Mouse (Mus musculus): ENCODE measurements around the gene Bola1. TPM values are rescaled to one million over a fixed set of nuclear protein-coding genes. Genes with fewer than 3 reads are reported as not detected.
A peak's percentile ranks its signal among the peaks of the same experiment; 100 is the strongest.
"Not testable (repeated sequence)": the region's sequence is repeated elsewhere in the genome, so short reads cannot be mapped to it uniquely, and the experiment has no call there.

The Bola1 gene
- 54.4 and 59.8 TPM in 2 replicates for polyA plus RNA-seq (2016; fragmentation: Nextera tagmentation; extraction: Ambion mirVana)

- H3K4me1 ChIP-seq = peaks cover 23% of the 10 kb centered on the region
- ATAC-seq (ENCODE audit: low FRiP score) = peak; percentile 93
These were observed at the start of gene Bola1, which contains the start of gene Hist2h2ab for GRCm38 (mm10) chr3:96219661-96220130. TSS of gene Bola1 (minus strand) at chr3:96219709. TSS of gene Hist2h2ab (plus strand) at chr3:96219865.

DNA sequence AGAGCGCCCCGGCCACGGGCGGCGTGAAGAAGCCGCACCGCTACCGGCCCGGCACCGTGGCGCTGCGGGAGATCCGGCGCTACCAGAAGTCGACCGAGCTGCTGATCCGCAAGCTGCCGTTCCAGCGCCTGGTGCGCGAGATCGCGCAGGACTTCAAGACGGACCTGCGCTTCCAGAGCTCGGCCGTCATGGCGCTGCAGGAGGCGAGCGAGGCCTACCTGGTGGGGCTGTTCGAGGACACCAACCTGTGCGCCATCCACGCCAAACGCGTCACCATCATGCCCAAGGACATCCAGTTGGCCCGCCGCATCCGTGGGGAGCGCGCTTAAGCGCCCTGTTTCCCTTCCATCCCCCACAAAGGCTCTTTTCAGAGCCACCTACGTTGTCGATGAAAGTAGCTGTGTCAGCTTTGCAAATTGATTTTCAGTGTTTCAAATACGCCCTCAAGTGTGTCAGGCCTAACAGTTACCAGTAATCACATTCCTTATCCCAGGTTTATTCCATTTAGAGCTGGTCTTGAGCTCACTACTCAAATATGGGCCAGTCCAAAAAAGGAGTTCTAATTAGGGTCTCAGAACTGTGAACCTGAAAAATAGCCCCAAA lies 49.4 kb upstream of the Bola1 start:
- 0% methylated on average over 16 of the region's 44 CpGs for WGBS

More at GRCm38 (mm10) chr3:96219661-96220130, at the start of gene Bola1, which contains the start of gene Hist2h2ab:
- Histone ChIP-seq H3K9me3 (replicated peaks) (no peaks in the 10 kb centered on the region), H3K27ac (peak within 1 kb of the TSS; percentile 98), H3K9ac (peak within 1 kb of the TSS; percentile 79), H3K4me3 (peak within 1 kb of the TSS; percentile 61), H3K4me2 (replicated peaks) (peak within 1 kb of the TSS; percentile 87), H3K27me3 (no peaks in the 10 kb centered on the region), H3K36me3 (no peaks in the 10 kb centered on the region)
- WGBS = under 1% methylated on average over 37 of the region's 37 CpGs

DNA sequence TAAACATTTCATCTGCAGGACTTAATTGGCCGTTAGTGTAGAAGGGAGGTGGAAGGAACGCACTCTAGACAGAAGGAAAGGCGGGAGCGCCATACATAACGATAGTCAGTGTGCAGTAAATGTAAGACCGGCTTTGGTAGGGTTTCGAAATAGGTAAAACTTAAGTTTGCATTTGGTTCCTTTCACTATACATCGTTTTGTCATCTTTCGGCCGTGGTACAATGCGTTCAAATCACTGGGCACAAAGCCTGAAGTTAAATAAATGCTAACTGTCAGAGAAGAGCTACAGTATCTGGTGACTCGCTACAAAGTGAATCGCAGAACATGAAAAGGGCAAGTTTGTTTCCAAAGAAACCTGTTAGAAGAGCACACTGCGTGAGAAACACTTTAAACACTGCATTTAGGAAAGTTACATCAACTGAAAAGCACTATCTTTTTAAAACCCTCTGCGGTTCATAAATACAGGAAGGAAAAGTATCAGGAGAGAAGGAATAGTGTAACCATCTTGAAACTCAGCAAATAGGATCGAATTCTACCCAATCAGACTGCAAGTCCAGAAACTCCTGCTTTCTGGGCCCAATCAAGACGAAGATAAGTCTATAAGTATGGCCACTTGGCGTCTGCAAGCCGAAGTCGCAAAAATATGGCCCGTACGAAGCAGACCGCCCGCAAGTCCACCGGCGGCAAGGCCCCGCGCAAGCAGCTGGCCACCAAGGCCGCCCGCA lies 48.7 kb upstream of the Bola1 start, which contains the start of gene Hist2h3b:
Hist2h3b (plus strand) TSS at position 604 of the 725 bp plus-strand sequence.
- H3K9ac ChIP-seq = peak within 1 kb of the TSS; percentile 64
- peak within 1 kb of the TSS; percentile 81 for H3K4me2 ChIP-seq (replicated peaks)
- H3K4me1 ChIP-seq = peaks cover 16% of the 10 kb centered on the region
- H3K36me3 ChIP-seq = no peaks in the 10 kb centered on the region
- peak within 1 kb of the TSS; percentile 49 for H3K4me3 ChIP-seq
- no peaks in the 10 kb centered on the region for H3K27me3 ChIP-seq
- H3K27ac ChIP-seq = peak within 1 kb of the TSS; percentile 96
- 24% methylated on average over 30 of the region's 30 CpGs for WGBS
- no peaks in the 10 kb centered on the region for H3K9me3 ChIP-seq (replicated peaks)
- ATAC-seq (ENCODE audit: low FRiP score) = peak; percentile 73

More for the DNA sequence above, 49.4 kb upstream of the Bola1 start:
- H3K4me2 ChIP-seq (replicated peaks) = peak overlapping the region; percentile 81
- H3K27me3 ChIP-seq; H3K36me3 ChIP-seq; H3K9me3 ChIP-seq (replicated peaks): not testable (repeated sequence)
- H3K27ac ChIP-seq = peak overlapping the region; percentile 96
- peak overlapping the region; percentile 49 for H3K4me3 ChIP-seq
- peak overlapping the region; percentile 64 for H3K9ac ChIP-seq
- peak; percentile 65 for ATAC-seq (ENCODE audit: low FRiP score)
- H3K4me1 ChIP-seq = peaks cover 15% of the 10 kb centered on the region

GRCm38 (mm10) chr3:96267541-96267940 lies 48.0 kb upstream of the Bola1 start:
- no peaks in the 10 kb centered on the region for H3K36me3 ChIP-seq
- WGBS = 77% methylated on average over 4 of the region's 4 CpGs
- H3K9ac ChIP-seq = 0 out of 2 replicates have a peak overlapping the region, but pooled peaks have one; percentile 8
- peaks cover 16% of the 10 kb centered on the region for H3K4me1 ChIP-seq
- no peaks in the 10 kb centered on the region for H3K27me3 ChIP-seq
- ATAC-seq (ENCODE audit: low FRiP score) = no peak
- H3K9me3 ChIP-seq (replicated peaks) = no peaks in the 10 kb centered on the region
- H3K27ac ChIP-seq = peak overlapping the region; percentile 86
- H3K4me3 ChIP-seq = no peak overlapping the region
- no peak overlapping the region; the same call in 1 of the 2 replicates for H3K4me2 ChIP-seq (replicated peaks)

DNA sequence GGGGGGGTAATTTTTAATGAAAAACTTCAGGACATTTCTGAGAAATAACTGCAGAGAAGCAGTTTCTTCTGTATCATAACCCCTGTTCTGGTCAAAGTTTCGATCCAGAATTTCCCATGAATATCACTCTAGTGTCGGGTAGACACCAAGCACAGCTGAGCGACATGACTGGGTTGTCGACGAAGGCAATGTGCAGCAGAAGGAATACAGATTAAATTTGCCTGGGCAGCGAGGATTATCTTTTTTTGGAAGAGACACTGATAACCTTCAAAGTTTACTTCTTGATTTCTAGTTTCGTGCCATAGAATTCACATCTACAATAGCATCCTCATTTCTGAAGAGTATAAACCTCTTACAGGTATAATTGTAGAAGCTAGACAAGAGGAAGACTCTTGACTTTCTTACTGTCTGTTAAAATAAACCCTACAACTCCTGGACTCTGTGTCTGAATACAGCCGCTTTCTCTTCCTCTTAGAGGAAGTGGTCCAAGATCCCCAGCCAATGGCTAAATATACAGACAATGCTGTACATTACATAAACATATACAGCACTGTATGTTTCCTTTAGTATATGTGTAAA lies 46.7 kb upstream of the Bola1 start:
- Histone ChIP-seq H3K27ac (no peak overlapping the region), H3K36me3 (no peaks in the 10 kb centered on the region), H3K4me1 (peaks cover 26% of the 10 kb centered on the region), H3K9me3 (replicated peaks) (no peaks in the 10 kb centered on the region), H3K4me2 (replicated peaks) (no peak overlapping the region), H3K27me3 (no peaks in the 10 kb centered on the region), H3K4me3 (no peak overlapping the region), H3K9ac (no peak overlapping the region)
- ATAC-seq (ENCODE audit: low FRiP score) = no peak
- 93% methylated on average over 8 of the region's 8 CpGs for WGBS

DNA sequence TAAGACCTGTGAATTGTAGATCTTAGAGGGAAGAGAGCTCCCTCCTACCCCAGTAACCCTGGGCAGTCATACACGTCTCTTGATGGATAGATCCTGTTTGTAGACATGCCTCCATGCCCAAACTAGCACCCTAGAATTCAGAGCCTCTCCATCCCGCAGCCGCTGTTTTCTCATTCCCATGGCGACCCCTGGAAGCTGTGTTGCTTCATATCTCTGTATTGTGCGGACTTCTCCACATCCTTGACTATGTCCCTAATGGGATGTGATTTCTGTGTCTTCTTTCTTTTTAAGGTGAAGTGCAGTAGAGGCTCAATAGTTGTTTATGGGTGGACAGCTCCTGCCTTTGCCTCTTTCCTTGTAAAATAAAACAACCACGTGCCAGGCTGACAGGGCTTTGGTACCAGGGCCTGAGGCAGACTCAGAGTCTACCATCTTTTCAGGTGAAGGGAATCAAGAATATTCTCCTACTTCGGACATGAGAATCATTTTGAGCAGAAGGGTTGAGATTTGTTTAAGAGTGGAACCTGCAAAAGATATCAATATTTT lies 45.0 kb upstream of the Bola1 start:
- H3K4me3 ChIP-seq = peak overlapping the region; percentile 59
- peak overlapping the region; percentile 98 for H3K27ac ChIP-seq
- peak overlapping the region; percentile 85 for H3K4me2 ChIP-seq (replicated peaks)
- WGBS = 67% methylated on average over 7 of the region's 7 CpGs
- no peak for ATAC-seq (ENCODE audit: low FRiP score)
- peaks cover 26% of the 10 kb centered on the region for H3K4me1 ChIP-seq
- H3K36me3 ChIP-seq = no peaks in the 10 kb centered on the region
- H3K27me3 ChIP-seq = no peaks in the 10 kb centered on the region
- no peaks in the 10 kb centered on the region for H3K9me3 ChIP-seq (replicated peaks)
- H3K9ac ChIP-seq = peak overlapping the region; percentile 50; the same call in 1 of the 2 replicates

DNA sequence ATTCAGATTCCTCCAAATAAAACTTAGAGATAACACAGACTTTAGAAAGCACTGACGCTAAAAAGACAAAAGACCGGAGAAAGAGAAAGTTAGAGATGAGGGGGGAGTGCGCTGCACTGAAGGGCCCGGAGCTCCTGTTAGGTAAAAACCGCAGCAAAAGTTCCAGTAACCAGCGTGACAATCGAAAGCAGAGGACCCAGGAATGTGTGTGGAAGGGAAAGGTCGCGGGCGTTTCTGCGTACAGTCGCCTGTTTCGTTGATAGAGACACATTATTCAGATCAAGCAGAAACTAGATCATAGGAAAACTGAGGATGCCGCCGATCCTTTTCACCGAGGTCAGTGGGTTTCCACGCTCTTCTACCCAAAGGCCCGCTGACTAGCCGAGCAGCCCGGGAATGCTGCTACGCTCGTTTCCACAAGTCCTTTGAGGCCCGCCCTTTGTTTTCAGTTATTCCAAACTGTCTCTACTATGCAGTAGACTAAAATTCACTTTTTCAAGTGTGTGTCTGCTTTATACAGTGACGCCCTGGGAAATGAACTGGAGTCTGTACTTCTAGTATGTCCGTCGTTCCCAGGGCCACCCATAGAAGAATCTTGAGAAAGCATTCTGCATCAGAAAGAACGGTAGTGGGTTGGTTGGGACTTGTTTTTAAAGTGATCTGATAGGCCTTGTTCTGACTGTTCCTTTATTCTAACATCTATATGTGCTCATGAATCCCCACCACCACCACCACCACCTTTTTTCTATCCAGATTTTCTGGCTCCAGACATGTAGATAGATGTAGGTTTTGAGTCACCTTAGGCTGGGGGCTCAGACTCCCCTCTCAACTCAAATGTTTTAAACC lies 44.3 kb upstream of the Bola1 start:
- Histone ChIP-seq H3K9ac (peak overlapping the region; percentile 50), H3K4me2 (replicated peaks) (peak overlapping the region; percentile 85), H3K9me3 (replicated peaks) (no peaks in the 10 kb centered on the region), H3K27me3 (no peaks in the 10 kb centered on the region), H3K4me1 (peaks cover 26% of the 10 kb centered on the region), H3K36me3 (no peaks in the 10 kb centered on the region), H3K27ac (peak overlapping the region; percentile 98), H3K4me3 (peak overlapping the region; percentile 59)
- ATAC-seq (ENCODE audit: low FRiP score) = peak; percentile 42
- WGBS = 5% methylated on average over 27 of the region's 27 CpGs

- WGBS = under 1% methylated on average over 40 of the region's 40 CpGs
- H3K4me3 ChIP-seq = peak within 1 kb of the TSS; percentile 59
- no peaks in the 10 kb centered on the region for H3K27me3 ChIP-seq
- peak within 1 kb of the TSS; percentile 98 for H3K27ac ChIP-seq
- ATAC-seq (ENCODE audit: low FRiP score) = peak; percentile 87
- no peaks in the 10 kb centered on the region for H3K9me3 ChIP-seq (replicated peaks)
- H3K36me3 ChIP-seq = no peaks in the 10 kb centered on the region
- H3K4me2 ChIP-seq (replicated peaks) = peak within 1 kb of the TSS; percentile 85
- H3K4me1 ChIP-seq = peaks cover 25% of the 10 kb centered on the region
- H3K9ac ChIP-seq = peak within 1 kb of the TSS; percentile 82
These were observed 43.6 kb upstream of the Bola1 start, which contains the start of gene Hist2h4 for GRCm38 (mm10) chr3:96262979-96263550. TSS of gene Hist2h4 (minus strand) at chr3:96263311.

- Histone ChIP-seq H3K27ac (peak overlapping the region; percentile 98), H3K27me3 (no peaks in the 10 kb centered on the region), H3K4me2 (replicated peaks) (peak overlapping the region; percentile 85), H3K4me3 (peak overlapping the region; percentile 59), H3K36me3 (no peaks in the 10 kb centered on the region), H3K9me3 (replicated peaks) (no peaks in the 10 kb centered on the region), H3K9ac (peak overlapping the region; percentile 82), H3K4me1 (peaks cover 22% of the 10 kb centered on the region)
- under 1% methylated on average over 19 of the region's 19 CpGs for WGBS
- peak; percentile 76 for ATAC-seq (ENCODE audit: low FRiP score)
These were observed 42.8 kb upstream of the Bola1 start for GRCm38 (mm10) chr3:96262216-96262875.

DNA sequence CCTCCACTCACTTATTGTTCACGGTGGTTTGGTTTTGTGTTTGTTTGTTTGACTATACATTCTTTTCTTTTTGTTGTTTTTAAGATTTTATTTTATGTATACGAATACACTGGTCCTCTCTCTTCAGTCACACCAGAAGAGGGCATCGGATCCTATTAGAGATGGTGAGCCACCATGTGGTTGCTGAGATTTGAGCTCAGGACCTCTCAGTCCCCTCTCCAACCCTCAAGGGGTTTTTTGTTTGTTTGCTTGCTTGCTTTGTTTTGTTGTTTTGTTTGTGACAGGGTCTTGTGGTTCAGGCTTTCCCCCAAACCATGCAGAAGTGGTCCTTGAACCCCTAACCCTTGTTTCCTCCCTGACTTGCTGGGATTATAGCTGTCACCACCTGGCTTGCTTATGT lies 42.1 kb upstream of the Bola1 start:
- H3K4me3 ChIP-seq = peak overlapping the region; percentile 59
- H3K4me1 ChIP-seq = peaks cover 22% of the 10 kb centered on the region
- peak overlapping the region; percentile 98 for H3K27ac ChIP-seq
- H3K4me2 ChIP-seq (replicated peaks) = peak overlapping the region; percentile 85
- no peak for ATAC-seq (ENCODE audit: low FRiP score)
- no peaks in the 10 kb centered on the region for H3K36me3 ChIP-seq
- no peaks in the 10 kb centered on the region for H3K27me3 ChIP-seq
- H3K9me3 ChIP-seq (replicated peaks) = no peaks in the 10 kb centered on the region
- H3K9ac ChIP-seq = peak overlapping the region; percentile 82; the same call in 1 of the 2 replicates
- WGBS = 56% methylated on average over 3 of the region's 3 CpGs

Data from hindbrain, embryonic 12.5 days (tissue).